Mouse (Mus musculus): ENCODE data around the gene Atp1a4.

- TF ChIP-seq CTCF (IDR thresholded peaks at IDR 0.05; ENCODE audit: insufficient read depth, low read length) = no peak
- no peak for TF ChIP-seq POLR2A (IDR thresholded peaks at IDR 0.05; ENCODE audit: borderline replicate concordance, extremely low read depth, low read depth, low read length)
Measured at GRCm38 (mm10) chr1:172301180-172301579, 43.0 kb upstream of the Atp1a4 start.

Data from lung, adult 2 months (tissue).